Mouse (Mus musculus) CH12.LX (cell line): Measurements from ENCODE around the gene Nemp1. TPM values are rescaled to one million over a fixed set of nuclear protein-coding genes. Genes with fewer than 3 reads are reported as not detected.

Experiments used
- DNase-seq: peaks from one replicate; pipeline ENCODE4 v3.0.0-alpha.2; 2013; ENCODE audit errors: extremely low read depth
- H3K27ac ChIP-seq: 2 replicates; pipeline ENCODE4 v1.5.1; 2012; ENCODE audit warnings: low read depth, mild to moderate bottlenecking, control low read depth, moderate library complexity; ENCODE audit not compliant: insufficient read depth
- H3K27me3 ChIP-seq: replicated peaks from 2 replicates; pipeline ENCODE3; 2012; ENCODE audit warnings: inconsistent platforms
- H3K36me3 ChIP-seq, 2 experiments: replicated peaks in 1 of 2; 2 replicates each; pipeline versions ENCODE3 to v1.6.1; 2012; ENCODE audit warnings: inconsistent platforms in 1 of 2, low read length in 1 of 2, mild to moderate bottlenecking in 1 of 2, mixed read lengths in 1 of 2, moderate library complexity in 1 of 2; ENCODE audit not compliant: control insufficient read depth in 1 of 2, insufficient read depth in 1 of 2
- H3K4me1 ChIP-seq, 2 experiments: 2 replicates each; pipeline ENCODE4 v1.6.1; 2012; ENCODE audit warnings: inconsistent platforms in 1 of 2, moderate library complexity in 1 of 2; ENCODE audit not compliant: insufficient read depth in 2 of 2, control insufficient read depth in 1 of 2
- H3K4me2 ChIP-seq: 2 replicates; pipeline ENCODE4 v1.6.1; 2012; ENCODE audit warnings: low read depth, mild to moderate bottlenecking, control low read depth; ENCODE audit not compliant: poor library complexity, insufficient read depth, severe bottlenecking
- H3K4me3 ChIP-seq, 3 experiments: fragments of 150-350 bp in 1 of 3; sonication (generic) in 1 of 3; replicated peaks in 1 of 3; 2 replicates each; pipeline versions ENCODE3 to v1.5.1; 2011 to 2012; ENCODE audit warnings: low read depth in 2 of 3, low read length in 2 of 3, mild to moderate bottlenecking in 2 of 3, moderate library complexity in 2 of 3, control low read depth in 1 of 3, improper control_type of control experiment in 1 of 3, inconsistent platforms in 1 of 3, mixed read lengths in 1 of 3; ENCODE audit not compliant: poor library complexity in 1 of 3
- H3K79me2 ChIP-seq: replicated peaks from 2 replicates; pipeline ENCODE4 v1.6.1; 2012; ENCODE audit warnings: mild to moderate bottlenecking, moderate library complexity; ENCODE audit not compliant: control insufficient read depth, poor library complexity, insufficient read depth, severe bottlenecking; ENCODE audit errors: extremely low read depth
- H3K9ac ChIP-seq: 2 replicates; pipeline ENCODE4 v1.6.1; 2012; ENCODE audit warnings: low read depth, mild to moderate bottlenecking, control low read depth, moderate library complexity; ENCODE audit not compliant: insufficient read depth
- H3K9me3 ChIP-seq: replicated peaks from 2 replicates; pipeline ENCODE3; 2012; ENCODE audit warnings: low read length, inconsistent platforms, mixed read lengths
- BHLHE40 ChIP-seq: IDR thresholded peaks from 2 replicates; pipeline ENCODE4 v1.6.1; 2011; ENCODE audit warnings: mild to moderate bottlenecking, low read depth, low read length, improper control_type of control experiment
- CHD1 ChIP-seq: IDR thresholded peaks from 2 replicates; pipeline ENCODE4 v1.6.1; 2012; ENCODE audit warnings: low read depth, low read length, improper control_type of control experiment, inconsistent platforms
- CHD2 ChIP-seq: IDR thresholded peaks from 2 replicates; pipeline ENCODE4 v1.6.1; 2011; ENCODE audit warnings: low read length, improper control_type of control experiment
- E2F4 ChIP-seq: IDR thresholded peaks from 2 replicates; pipeline ENCODE4 v1.6.1; 2011; ENCODE audit warnings: low read depth, low read length, improper control_type of control experiment; ENCODE audit not compliant: insufficient replicate concordance
- ELF1 ChIP-seq: IDR thresholded peaks from 2 replicates; pipeline ENCODE4 v1.6.1; 2014; ENCODE audit warnings: low read depth, mild to moderate bottlenecking, inconsistent platforms, low read length, improper control_type of control experiment
- JUN ChIP-seq: IDR thresholded peaks from 2 replicates; pipeline ENCODE4 v1.6.1; 2011; ENCODE audit warnings: low read depth, mild to moderate bottlenecking, low read length, improper control_type of control experiment, moderate library complexity; ENCODE audit not compliant: insufficient read depth
- JUND ChIP-seq: conservative IDR thresholded peaks from 2 replicates; pipeline ENCODE4 v1.6.1; 2011; ENCODE audit warnings: low read depth, low read length, improper control_type of control experiment
- KAT2A ChIP-seq: IDR thresholded peaks from 2 replicates; pipeline ENCODE4 v1.6.1; 2012; ENCODE audit warnings: low read length, improper control_type of control experiment, inconsistent platforms; ENCODE audit not compliant: insufficient replicate concordance
- MAFK ChIP-seq: IDR thresholded peaks from 2 replicates; pipeline ENCODE4 v1.6.1; 2011; ENCODE audit warnings: low read length, improper control_type of control experiment; ENCODE audit not compliant: insufficient replicate concordance
- MAZ ChIP-seq: IDR thresholded peaks from 2 replicates; pipeline ENCODE4 v1.6.1; 2012; ENCODE audit warnings: low read depth, mild to moderate bottlenecking, inconsistent platforms, low read length, improper control_type of control experiment, moderate library complexity
- MEF2A ChIP-seq: IDR thresholded peaks from 2 replicates; pipeline ENCODE4 v1.6.1; 2014; ENCODE audit warnings: low read depth, mild to moderate bottlenecking, inconsistent platforms, low read length, improper control_type of control experiment, borderline replicate concordance
- MXI1 ChIP-seq: IDR thresholded peaks from 2 replicates; pipeline ENCODE4 v1.6.1; 2011; ENCODE audit warnings: mild to moderate bottlenecking, low read depth, low read length, improper control_type of control experiment
- MYC ChIP-seq: IDR thresholded peaks from 2 replicates; pipeline ENCODE4 v1.6.1; 2011; ENCODE audit warnings: low read depth, mild to moderate bottlenecking, improper control_type of control experiment, low read length
- NELFE ChIP-seq: IDR thresholded peaks from 2 replicates; pipeline ENCODE4 v1.6.1; 2011; ENCODE audit warnings: low read depth, low read length, improper control_type of control experiment
- PAX5 ChIP-seq: IDR thresholded peaks from 2 replicates; pipeline ENCODE4 v1.6.1; 2012; ENCODE audit warnings: low read length, inconsistent platforms, mixed read lengths
- POLR2A ChIP-seq: IDR thresholded peaks from 2 replicates; pipeline ENCODE4 v1.6.1; 2011; ENCODE audit warnings: low read depth, mild to moderate bottlenecking, improper control_type of control experiment, low read length
- POLR2AphosphoS2 ChIP-seq: IDR thresholded peaks from 2 replicates; pipeline ENCODE4 v1.6.1; 2011; ENCODE audit warnings: low read depth, low read length, improper control_type of control experiment
- RAD21 ChIP-seq: IDR thresholded peaks from 2 replicates; pipeline ENCODE4 v1.6.1; 2011; ENCODE audit warnings: low read depth, mild to moderate bottlenecking, low read length, improper control_type of control experiment, moderate library complexity
- SIN3A ChIP-seq: IDR thresholded peaks from 2 replicates; pipeline ENCODE4 v1.6.1; 2012; ENCODE audit warnings: low read length, improper control_type of control experiment, inconsistent platforms
- SMC3 ChIP-seq: IDR thresholded peaks from 2 replicates; pipeline ENCODE4 v1.6.1; 2011; ENCODE audit warnings: low read depth, low read length, improper control_type of control experiment
- TCF12 ChIP-seq: IDR thresholded peaks from 2 replicates; pipeline ENCODE4 v1.6.1; 2014; ENCODE audit warnings: low read depth, mild to moderate bottlenecking, inconsistent platforms, low read length, improper control_type of control experiment
- USF2 ChIP-seq: conservative IDR thresholded peaks from 2 replicates; pipeline ENCODE4 v1.6.1; 2011; ENCODE audit warnings: low read depth, low read length, improper control_type of control experiment
- ZC3H11A ChIP-seq: IDR thresholded peaks from 2 replicates; pipeline ENCODE4 v1.6.1; 2012; ENCODE audit warnings: low read depth, mild to moderate bottlenecking, inconsistent platforms, low read length, improper control_type of control experiment
- ZKSCAN1 ChIP-seq: IDR thresholded peaks from 2 replicates; pipeline ENCODE4 v1.6.1; 2012; ENCODE audit warnings: low read depth, inconsistent platforms, low read length, improper control_type of control experiment, borderline replicate concordance
- ZMIZ1 ChIP-seq: IDR thresholded peaks from 2 replicates; pipeline ENCODE4 v1.6.1; 2012; ENCODE audit warnings: low read depth, mild to moderate bottlenecking, inconsistent platforms, low read length, improper control_type of control experiment
- dilution Hi-C: fragments of 300-500 bp; cut with MboI; formaldehyde crosslinking; loops from 2 replicates; pipeline ENCODE4 v1.14.3; 2020; ENCODE audit warnings: low sequenced_read_pairs; ENCODE audit not compliant: extremely low pct_unique_long_range_greater_than_20kb, extremely low pct_ligation_motif_present
- in situ Hi-C: fragments of 300-500 bp; cut with MboI; formaldehyde crosslinking; loops from 3 replicates; pipeline ENCODE4 v1.14.3; 2019; ENCODE audit warnings: low sequenced_read_pairs, low pct_ligation_motif_present, low pct_unique_long_range_greater_than_20kb, mixed read lengths
- polyA plus RNA-seq: library from polyadenylated mRNA; unstranded; fragments of >175 nt; gene quantifications from 2 replicates; pipeline ENCODE4 v1.2.1, GENCODE M21; 2012; ENCODE audit warnings: low read depth; ENCODE audit not compliant: insufficient read length
- total RNA-seq, 2 experiments: library from RNA; depleted of rRNA; stranded (reverse); fragments of 300-350 nt in 1 of 2; fragments of >200 nt in 1 of 2; gene quantifications; 2 replicates each; pipeline ENCODE4 v1.2.3; 2012 to 2014

The Nemp1 gene
- total and polyA plus RNA-seq, 3 experiments: 8.3 to 17.4 (median 13.2) TPM

DNA sequence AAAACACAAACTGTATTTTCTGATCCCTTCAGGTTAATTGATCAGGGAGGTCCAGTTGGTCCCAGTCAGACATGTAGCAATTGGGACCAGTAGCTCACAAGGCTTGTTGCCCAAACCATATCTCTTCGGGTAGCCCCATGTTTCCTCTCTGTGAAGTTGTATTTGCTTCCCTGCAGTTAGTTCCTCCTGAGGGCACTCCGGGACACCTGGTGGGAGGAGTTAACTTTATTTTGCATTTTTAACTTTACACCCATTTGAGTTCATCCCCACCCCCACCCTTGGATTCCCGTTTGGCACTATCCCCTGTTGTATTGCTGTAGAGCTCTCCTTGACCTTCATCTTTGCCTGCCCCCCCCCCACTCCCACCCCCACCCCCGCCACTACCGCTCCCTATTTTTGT, 79.2 kb downstream of the Nemp1 start:
- Histone ChIP-seq H3K4me2 (no peak overlapping the region), H3K27ac (no peak overlapping the region), H3K36me3 (peaks cover 32 to 63% of the 10 kb centered on the region in 2 experiments), H3K79me2 (no peaks in the 10 kb centered on the region), H3K27me3 (no peaks in the 10 kb centered on the region), H3K4me1 (peaks cover 5 to 20% of the 10 kb centered on the region in 2 experiments; a peak in 2 of 4 replicates), H3K9me3 (no peaks in the 10 kb centered on the region), H3K9ac (no peak overlapping the region), H3K4me3 (no peak overlapping the region)
- DNase-seq: peak; percentile 27
- TF ChIP-seq TCF12 (no peak), MEF2A (no peak), POLR2A (no peak), MYC (no peak), POLR2AphosphoS2 (no peak), ZMIZ1 (no peak), PAX5 (no peak), MAFK (no peak), CHD1 (no peak), JUND (no peak), NELFE (no peak), RAD21 (no peak), MXI1 (no peak), E2F4 (no peak), CHD2 (no peak), ELF1 (no peak), SMC3 (no peak), MAZ (no peak), KAT2A (no peak), ZKSCAN1 (no peak)
- dilution Hi-C loops (no loop called here), in situ Hi-C loops (loop anchor here (25.0 kb wide), 1 partner anchor 191 kb away; no protein-coding TSS in a partner anchor)

DNA sequence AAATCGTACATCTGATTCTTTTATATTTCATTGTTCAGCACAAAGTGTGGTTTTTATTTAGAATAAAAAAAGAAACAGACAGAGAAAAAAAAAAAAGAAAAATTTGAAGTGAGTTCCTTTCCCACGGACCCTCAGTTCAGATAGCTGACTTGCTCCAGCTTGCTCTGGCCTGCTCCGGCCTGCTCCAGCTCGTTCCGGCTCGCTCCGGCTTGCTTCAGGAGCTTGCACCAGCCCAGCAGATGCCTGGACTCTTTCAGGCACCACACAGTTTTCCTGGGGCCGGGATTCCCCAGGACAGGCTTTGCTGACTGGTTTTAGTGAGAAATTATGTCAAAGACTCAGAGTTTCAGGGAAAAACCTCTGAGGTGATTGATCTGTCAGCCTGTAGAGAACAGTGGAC, 80.6 kb downstream of the Nemp1 start:
- Histone ChIP-seq H3K4me3 (no peak overlapping the region), H3K79me2 (no peaks in the 10 kb centered on the region), H3K9ac (no peak overlapping the region), H3K9me3 (no peaks in the 10 kb centered on the region), H3K36me3 (peaks cover 22 to 52% of the 10 kb centered on the region in 2 experiments), H3K4me1 (peaks cover 5 to 20% of the 10 kb centered on the region in 2 experiments; a peak in 2 of 4 replicates), H3K27me3 (no peaks in the 10 kb centered on the region), H3K27ac (no peak overlapping the region), H3K4me2 (no peak overlapping the region)
- DNase-seq: no peak
- TF ChIP-seq CHD1 (no peak), JUN (no peak), SIN3A (no peak), BHLHE40 (no peak), SMC3 (no peak), NELFE (no peak), ZC3H11A (no peak), MXI1 (no peak), USF2 (no peak)
- dilution Hi-C loops: no loop called here
- in situ Hi-C loops: loop anchor here (25.0 kb wide), 1 partner anchor 190 kb away; no protein-coding TSS in a partner anchor
